Mouse (Mus musculus): ENCODE data around the gene Vstm4. TPM values are rescaled to one million over a fixed set of nuclear protein-coding genes. Genes with fewer than 3 reads are reported as not detected.

Vstm4 gene
- polyA plus RNA-seq, 1 experiment from 2014 or later, result 7.7 TPM

DNA sequence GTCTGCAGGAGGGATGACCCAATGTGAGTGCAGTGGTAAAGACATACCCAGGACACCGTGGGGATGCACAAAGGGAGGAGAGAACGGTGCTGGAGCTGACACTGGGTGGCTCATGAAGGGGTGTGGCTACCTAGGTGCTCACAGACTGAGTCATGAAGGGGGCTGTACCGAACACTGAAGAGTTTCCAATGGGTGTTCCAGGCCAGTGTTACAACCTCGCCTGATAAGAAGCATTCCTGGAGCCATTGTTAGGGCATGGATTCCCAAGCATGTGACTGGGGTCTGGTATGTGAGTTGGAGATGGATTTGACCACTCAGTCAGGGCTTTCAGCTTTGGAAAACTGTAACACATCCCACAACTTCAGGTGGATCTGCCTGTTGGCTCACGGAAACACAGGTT, 15.4 kb downstream of the Vstm4 start:
- Histone ChIP-seq H3K27ac (replicated peaks; ENCODE audit: low read depth, low read length) (no peak overlapping the region), H3K4me1 (ENCODE audit: control insufficient read depth, insufficient read depth, low read length) (no peaks in the 10 kb centered on the region), H3K4me2 (ENCODE audit: low read length) (no peak overlapping the region), H3K9ac (replicated peaks; ENCODE audit: low read length) (no peak overlapping the region), H3K4me3 (replicated peaks; ENCODE audit: low read depth, low read length) (no peak overlapping the region), H3K27me3 (ENCODE audit: control insufficient read depth, insufficient read depth, low read length) (no peaks in the 10 kb centered on the region), H3K36me3 (ENCODE audit: control insufficient read depth, insufficient read depth, low read length) (no peaks in the 10 kb centered on the region), H3K9me3 (ENCODE audit: control insufficient read depth, low read length) (no peaks in the 10 kb centered on the region)
- ATAC-seq (ENCODE audit: low FRiP score, low TSS enrichment), result no peak
- WGBS, result 88% methylated on average over 5 of the region's 5 CpGs
- no peak for DNase-seq

DNA sequence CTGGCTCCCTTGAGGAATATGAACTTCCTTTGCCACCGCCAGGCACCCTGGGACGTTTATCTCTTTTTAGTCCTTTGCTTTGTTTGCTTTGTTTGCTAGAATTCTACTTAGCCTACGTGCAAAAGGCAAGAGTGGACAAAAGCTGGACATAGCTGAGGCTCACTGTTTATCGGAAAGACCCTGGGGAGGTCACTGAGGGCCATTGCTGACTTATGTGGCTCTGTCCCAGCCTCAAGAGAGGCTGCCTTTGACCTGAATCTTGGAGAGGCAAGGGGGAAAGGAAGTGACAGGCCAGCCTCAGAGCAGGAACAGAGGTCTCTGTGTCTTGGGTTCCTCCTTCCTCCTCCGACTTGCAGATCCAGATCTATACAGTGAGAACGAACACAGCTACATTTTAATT, 21.0 kb downstream of the Vstm4 start:
- DNase-seq (no peak), ATAC-seq (ENCODE audit: low FRiP score, low TSS enrichment) (no peak)
- H3K4me1 ChIP-seq (ENCODE audit: control insufficient read depth, insufficient read depth, low read length), result no peaks in the 10 kb centered on the region
- no peaks in the 10 kb centered on the region for H3K27me3 ChIP-seq (ENCODE audit: control insufficient read depth, insufficient read depth, low read length)
- H3K27ac ChIP-seq (replicated peaks; ENCODE audit: low read depth, low read length), result no peak overlapping the region
- H3K4me2 ChIP-seq (ENCODE audit: low read length), result no peak overlapping the region
- H3K9ac ChIP-seq (replicated peaks; ENCODE audit: low read length), result no peak overlapping the region
- H3K36me3 ChIP-seq (ENCODE audit: control insufficient read depth, insufficient read depth, low read length), result no peaks in the 10 kb centered on the region
- no peak overlapping the region for H3K4me3 ChIP-seq (replicated peaks; ENCODE audit: low read depth, low read length)
- WGBS, result 76% methylated on average over 6 of the region's 6 CpGs
- H3K9me3 ChIP-seq (ENCODE audit: control insufficient read depth, low read length), result no peaks in the 10 kb centered on the region

- no peak overlapping the region for H3K27ac ChIP-seq (replicated peaks; ENCODE audit: low read depth, low read length)
- ATAC-seq (ENCODE audit: low FRiP score, low TSS enrichment), result no peak
- no peaks in the 10 kb centered on the region for H3K27me3 ChIP-seq (ENCODE audit: control insufficient read depth, insufficient read depth, low read length)
- no peak overlapping the region for H3K9ac ChIP-seq (replicated peaks; ENCODE audit: low read length)
- no peak overlapping the region for H3K4me3 ChIP-seq (replicated peaks; ENCODE audit: low read depth, low read length)
- no peaks in the 10 kb centered on the region for H3K4me1 ChIP-seq (ENCODE audit: control insufficient read depth, insufficient read depth, low read length)
- no peaks in the 10 kb centered on the region for H3K9me3 ChIP-seq (ENCODE audit: control insufficient read depth, low read length)
- no peak overlapping the region for H3K4me2 ChIP-seq (ENCODE audit: low read length)
- H3K36me3 ChIP-seq (ENCODE audit: control insufficient read depth, insufficient read depth, low read length), result no peaks in the 10 kb centered on the region
- WGBS, result 93% methylated on average over 5 of the region's 5 CpGs
- no peak for DNase-seq
These were observed 23.8 kb downstream of the Vstm4 start for GRCm38 (mm10) chr14:32880332-32880731.

DNA sequence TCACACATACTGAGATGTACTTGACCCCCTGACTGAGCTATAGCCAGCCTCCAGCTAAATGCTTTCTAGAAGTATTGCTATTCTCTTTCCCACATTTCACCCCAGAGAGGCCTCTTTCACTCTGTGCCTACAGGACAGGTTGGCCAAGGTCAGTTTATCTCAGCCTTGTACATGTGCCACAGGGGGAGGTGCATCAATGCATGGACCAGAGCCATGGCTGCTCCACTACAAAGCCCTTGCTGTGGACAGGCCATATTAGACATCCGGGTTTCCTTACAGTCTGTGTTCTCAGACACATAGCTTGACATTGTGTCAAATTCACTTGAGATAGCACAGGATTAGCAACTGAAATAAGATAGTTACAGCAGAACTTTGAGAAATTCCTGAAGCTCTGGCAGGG, 25.1 kb downstream of the Vstm4 start:
- Histone ChIP-seq H3K27me3 (ENCODE audit: control insufficient read depth, insufficient read depth, low read length) (no peaks in the 10 kb centered on the region), H3K9me3 (ENCODE audit: control insufficient read depth, low read length) (no peaks in the 10 kb centered on the region), H3K4me2 (ENCODE audit: low read length) (no peak overlapping the region), H3K4me3 (replicated peaks; ENCODE audit: low read depth, low read length) (no peak overlapping the region), H3K4me1 (ENCODE audit: control insufficient read depth, insufficient read depth, low read length) (no peaks in the 10 kb centered on the region), H3K36me3 (ENCODE audit: control insufficient read depth, insufficient read depth, low read length) (no peaks in the 10 kb centered on the region), H3K27ac (replicated peaks; ENCODE audit: low read depth, low read length) (no peak overlapping the region), H3K9ac (replicated peaks; ENCODE audit: low read length) (no peak overlapping the region)
- DNase-seq (no peak), ATAC-seq (ENCODE audit: low FRiP score, low TSS enrichment) (no peak)
- 91% methylated on average over 1 of the region's 1 CpGs for WGBS

- WGBS, result 4% methylated on average over 6 of the region's 6 CpGs
- no peak overlapping the region for H3K4me2 ChIP-seq (ENCODE audit: low read length)
- DNase-seq (peak; percentile 79), ATAC-seq (ENCODE audit: low FRiP score, low TSS enrichment) (peak; percentile 90)
- H3K9me3 ChIP-seq (ENCODE audit: control insufficient read depth, low read length), result no peaks in the 10 kb centered on the region
- H3K4me1 ChIP-seq (ENCODE audit: control insufficient read depth, insufficient read depth, low read length), result peaks cover 15% of the 10 kb centered on the region
- no peak overlapping the region for H3K9ac ChIP-seq (replicated peaks; ENCODE audit: low read length)
- H3K4me3 ChIP-seq (replicated peaks; ENCODE audit: low read depth, low read length), result no peak overlapping the region
- peak overlapping the region; percentile 58 for H3K27ac ChIP-seq (replicated peaks; ENCODE audit: low read depth, low read length)
- no peaks in the 10 kb centered on the region for H3K27me3 ChIP-seq (ENCODE audit: control insufficient read depth, insufficient read depth, low read length)
- H3K36me3 ChIP-seq (ENCODE audit: control insufficient read depth, insufficient read depth, low read length), result no peaks in the 10 kb centered on the region
These were observed 32.5 kb downstream of the Vstm4 start for GRCm38 (mm10) chr14:32888876-32889674.

- no peak for DNase-seq
- no peak overlapping the region for H3K9ac ChIP-seq (replicated peaks; ENCODE audit: low read length)
- H3K4me1 ChIP-seq (ENCODE audit: control insufficient read depth, insufficient read depth, low read length), result peaks cover 6% of the 10 kb centered on the region; the same call in 1 of the 2 replicates
- H3K9me3 ChIP-seq (ENCODE audit: control insufficient read depth, low read length), result no peaks in the 10 kb centered on the region
- H3K36me3 ChIP-seq (ENCODE audit: control insufficient read depth, insufficient read depth, low read length), result no peaks in the 10 kb centered on the region
- H3K4me2 ChIP-seq (ENCODE audit: low read length), result no peak overlapping the region
- 91% methylated on average over 4 of the region's 4 CpGs for WGBS
- H3K27ac ChIP-seq (replicated peaks; ENCODE audit: low read depth, low read length), result no peak overlapping the region
- ATAC-seq (ENCODE audit: low FRiP score, low TSS enrichment), result no peak
- H3K27me3 ChIP-seq (ENCODE audit: control insufficient read depth, insufficient read depth, low read length), result no peaks in the 10 kb centered on the region
- no peak overlapping the region for H3K4me3 ChIP-seq (replicated peaks; ENCODE audit: low read depth, low read length)
These were observed 37.8 kb downstream of the Vstm4 start for GRCm38 (mm10) chr14:32894341-32894853.

DNA sequence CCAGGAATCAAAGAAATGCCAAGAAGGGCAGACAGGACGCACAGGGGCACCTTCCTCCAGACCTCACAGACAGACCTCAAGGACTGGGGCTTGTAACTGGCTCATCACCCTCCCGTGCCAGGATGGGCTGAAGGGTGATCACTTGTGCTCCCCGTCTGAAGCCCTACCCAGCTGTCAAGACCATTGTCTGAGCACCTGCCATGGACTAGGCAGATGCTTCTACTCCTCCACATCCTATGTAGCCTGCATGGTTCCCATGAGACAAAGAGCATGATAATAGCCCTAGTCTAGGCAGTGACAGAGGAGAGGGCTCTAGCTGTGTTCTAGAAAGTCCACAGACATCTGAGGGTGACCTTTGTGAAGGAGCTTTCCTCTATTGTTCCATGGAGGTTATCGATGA, 38.3 kb downstream of the Vstm4 start:
- Histone ChIP-seq H3K36me3 (ENCODE audit: control insufficient read depth, insufficient read depth, low read length) (no peaks in the 10 kb centered on the region), H3K4me2 (ENCODE audit: low read length) (no peak overlapping the region), H3K4me1 (ENCODE audit: control insufficient read depth, insufficient read depth, low read length) (peaks cover under 1% of the 10 kb centered on the region; the same call in 1 of the 2 replicates), H3K9ac (replicated peaks; ENCODE audit: low read length) (no peak overlapping the region), H3K9me3 (ENCODE audit: control insufficient read depth, low read length) (no peaks in the 10 kb centered on the region), H3K4me3 (replicated peaks; ENCODE audit: low read depth, low read length) (no peak overlapping the region), H3K27ac (replicated peaks; ENCODE audit: low read depth, low read length) (no peak overlapping the region), H3K27me3 (ENCODE audit: control insufficient read depth, insufficient read depth, low read length) (no peaks in the 10 kb centered on the region)
- ATAC-seq (ENCODE audit: low FRiP score, low TSS enrichment) (no peak), DNase-seq (no peak)
- WGBS, result 86% methylated on average over 4 of the region's 4 CpGs

- Histone ChIP-seq H3K27me3 (ENCODE audit: control insufficient read depth, insufficient read depth, low read length) (no peaks in the 10 kb centered on the region), H3K9ac (replicated peaks; ENCODE audit: low read length) (no peak overlapping the region), H3K4me3 (replicated peaks; ENCODE audit: low read depth, low read length) (no peak overlapping the region), H3K36me3 (ENCODE audit: control insufficient read depth, insufficient read depth, low read length) (no peaks in the 10 kb centered on the region), H3K27ac (replicated peaks; ENCODE audit: low read depth, low read length) (no peak overlapping the region), H3K9me3 (ENCODE audit: control insufficient read depth, low read length) (no peaks in the 10 kb centered on the region), H3K4me1 (ENCODE audit: control insufficient read depth, insufficient read depth, low read length) (no peaks in the 10 kb centered on the region), H3K4me2 (ENCODE audit: low read length) (no peak overlapping the region)
- WGBS, result 98% methylated on average over 2 of the region's 2 CpGs
- no peak for ATAC-seq (ENCODE audit: low FRiP score, low TSS enrichment)
- DNase-seq, result no peak
These were observed 40.3 kb downstream of the Vstm4 start for GRCm38 (mm10) chr14:32896896-32897295.

DNA sequence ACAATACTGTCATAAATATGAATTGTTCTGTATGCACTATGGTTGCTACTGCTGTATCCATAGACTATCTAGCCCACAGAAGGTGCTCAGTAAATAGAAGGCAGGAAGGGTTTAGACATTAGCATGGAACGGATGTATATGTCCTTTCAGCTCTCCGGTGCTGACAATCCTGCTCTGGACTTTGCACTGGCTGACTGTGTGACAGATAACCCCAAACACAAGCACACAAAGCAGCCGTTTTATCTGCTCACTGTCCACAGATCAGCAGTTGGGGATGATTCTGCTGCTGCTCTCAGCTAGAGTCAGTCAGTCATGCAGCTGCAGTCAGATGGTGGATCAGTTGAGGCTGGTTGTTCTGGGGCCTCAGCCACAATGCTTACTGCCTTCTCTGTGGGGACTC, 46.6 kb downstream of the Vstm4 start:
- no peaks in the 10 kb centered on the region for H3K9me3 ChIP-seq (ENCODE audit: control insufficient read depth, low read length)
- no peaks in the 10 kb centered on the region for H3K36me3 ChIP-seq (ENCODE audit: control insufficient read depth, insufficient read depth, low read length)
- H3K9ac ChIP-seq (replicated peaks; ENCODE audit: low read length), result no peak overlapping the region
- H3K27me3 ChIP-seq (ENCODE audit: control insufficient read depth, insufficient read depth, low read length), result no peaks in the 10 kb centered on the region
- no peak for DNase-seq
- H3K4me2 ChIP-seq (ENCODE audit: low read length), result no peak overlapping the region
- no peak overlapping the region for H3K4me3 ChIP-seq (replicated peaks; ENCODE audit: low read depth, low read length)
- no peak overlapping the region for H3K27ac ChIP-seq (replicated peaks; ENCODE audit: low read depth, low read length)
- 88% methylated on average over 3 of the region's 3 CpGs for WGBS
- H3K4me1 ChIP-seq (ENCODE audit: control insufficient read depth, insufficient read depth, low read length), result no peaks in the 10 kb centered on the region
- no peak for ATAC-seq (ENCODE audit: low FRiP score, low TSS enrichment)
